In genomic region chr2:129894906-129895305, GRCm38 (mm10) we compare ENCODE assay signal across 20 mouse cellular contexts.
"Had no signal": no experiment of that assay in that cellular context is flagged by ENCODE, and none has a peak within 500 bp of the region (broad histone marks: within the 10 kb centered on the region; RNA-seq: fewer than 3 reads in every experiment).

No protein-coding gene starts in this region.

- DNase-seq: kidney, adult 18-20 months; kidney, adult 9 months; kidney, postnatal 14 days; layer of hippocampus, adult 9-11 months; lung, adult 18-20 months; lung, postnatal 10 days; retina, postnatal 1 day; right cerebral cortex, postnatal 25 days; thymus, adult 2 months; thymus, postnatal 14 days; thymus, postnatal 4 days had no signal

- ATAC-seq: intestine, embryonic 16.5 days; midbrain, embryonic 15.5 days had no signal

- H3K9ac ChIP-seq: liver, embryonic 14.5 days; lung, embryonic 15.5 days; midbrain, embryonic 15.5 days; neural tube, embryonic 13.5 days had no signal

- H3K36me3 ChIP-seq: lung, embryonic 15.5 days; midbrain, embryonic 10.5 days; midbrain, embryonic 15.5 days; neural tube, embryonic 13.5 days had no signal

- H3K4me2 ChIP-seq: liver, embryonic 11.5 days; lung, embryonic 15.5 days; midbrain, embryonic 15.5 days; neural tube, embryonic 13.5 days had no signal

- H3K4me3 ChIP-seq: layer of hippocampus, adult 2 months; lung, embryonic 15.5 days; midbrain, embryonic 10.5 days; midbrain, embryonic 15.5 days; myocyte; neural tube, embryonic 13.5 days had no signal

- H3K4me1 ChIP-seq: lung, embryonic 15.5 days; midbrain, embryonic 10.5 days; midbrain, embryonic 15.5 days had no signal

- H3K9me3 ChIP-seq: lung, embryonic 15.5 days; midbrain, embryonic 10.5 days; midbrain, embryonic 15.5 days; neural tube, embryonic 13.5 days had no signal

- H3K27ac ChIP-seq: layer of hippocampus, adult 2 months; liver, embryonic 14.5 days; lung, embryonic 15.5 days; midbrain, embryonic 10.5 days; midbrain, embryonic 15.5 days had no signal

- H3K27me3 ChIP-seq: lung, embryonic 15.5 days; midbrain, embryonic 15.5 days; neural tube, embryonic 13.5 days had no signal
